Mouse (Mus musculus): ENCODE data around the gene Pik3r6. TPM values are rescaled to one million over a fixed set of nuclear protein-coding genes. Genes with fewer than 3 reads are reported as not detected.

Gene Pik3r6
- 4.6 TPM for polyA plus RNA-seq (2014; fragmentation: Illumina TruSeq; extraction: RNeasy Lipid Tissue Mini Kit (QIAGEN cat#74804); ENCODE audit: insufficient read depth, low read depth, low replicate concordance)

GRCm38 (mm10) chr11:68502902-68503629 is at the start of gene Pik3r6:
Pik3r6 (plus strand) TSS chr11:68503019.

GRCm38 (mm10) chr11:68555918-68556584 is 53.2 kb downstream of the Pik3r6 start, which contains the start of gene Mfsd6l:
Mfsd6l (plus strand) TSS chr11:68556186.

GRCm38 (mm10) chr11:68586721-68587120 is 83.9 kb downstream of the Pik3r6 start, which contains the start of gene Ccdc42:
Ccdc42 (plus strand) TSS chr11:68587021.

Other genes starting within 250 kb of the Pik3r6 start
- 20.5 TPM for gene Ntn1, start 102.2 kb upstream of the Pik3r6 start, polyA plus RNA-seq (2014; fragmentation: Illumina TruSeq; extraction: RNeasy Lipid Tissue Mini Kit (QIAGEN cat#74804); ENCODE audit: insufficient read depth, low read depth, low replicate concordance)
- 4.4 TPM for gene Pik3r5, start 70.9 kb upstream of the Pik3r6 start, polyA plus RNA-seq (2014; fragmentation: Illumina TruSeq; extraction: RNeasy Lipid Tissue Mini Kit (QIAGEN cat#74804); ENCODE audit: insufficient read depth, low read depth, low replicate concordance)
- gene Mfsd6l, start 53.2 kb downstream of the Pik3r6 start, polyA plus RNA-seq (2014; fragmentation: Illumina TruSeq; extraction: RNeasy Lipid Tissue Mini Kit (QIAGEN cat#74804); ENCODE audit: insufficient read depth, low read depth, low replicate concordance) = 3.8 TPM
- 10.2 TPM for gene Ccdc42, start 84.0 kb downstream of the Pik3r6 start, polyA plus RNA-seq (2014; fragmentation: Illumina TruSeq; extraction: RNeasy Lipid Tissue Mini Kit (QIAGEN cat#74804); ENCODE audit: insufficient read depth, low read depth, low replicate concordance)
- gene Myh10, start 188.5 kb downstream of the Pik3r6 start, polyA plus RNA-seq (2014; fragmentation: Illumina TruSeq; extraction: RNeasy Lipid Tissue Mini Kit (QIAGEN cat#74804); ENCODE audit: insufficient read depth, low read depth, low replicate concordance) = 75.0 TPM

All from lung, adult 10 weeks (tissue).